Mouse (Mus musculus) neural tube, embryonic 14.5 days (tissue): ENCODE measurements around the gene Fbxo3. TPM values are rescaled to one million over a fixed set of nuclear protein-coding genes. Genes with fewer than 3 reads are reported as not detected.
"Not testable (repeated sequence)": the region's sequence is repeated elsewhere in the genome, so short reads cannot be mapped to it uniquely, and the experiment has no call there.

Experiments used
- ATAC-seq: fragments of 200-750 bp; cut with Nextera tagmentation; 2 replicates; pipeline ENCODE4 v1.8.0; 2017; ENCODE audit warnings: low read depth, mild to moderate bottlenecking, moderate TSS enrichment, moderate library complexity
- H3K27ac ChIP-seq: fragments of 300-500 bp; sonication (generic); 2 replicates; pipeline ENCODE4 v1.5.1; 2014; ENCODE audit warnings: low read depth, mild to moderate bottlenecking, control low read depth, low read length, moderate library complexity, mixed read lengths
- H3K27me3 ChIP-seq: fragments of 300-500 bp; sonication (generic); 2 replicates; pipeline ENCODE4 v1.6.1; 2014; ENCODE audit warnings: low read length; ENCODE audit not compliant: control insufficient read depth, insufficient read depth
- H3K36me3 ChIP-seq: fragments of 300-500 bp; sonication (generic); 2 replicates; pipeline ENCODE4 v1.6.1; 2014; ENCODE audit warnings: low read length, mixed read lengths; ENCODE audit not compliant: control insufficient read depth, insufficient read depth
- H3K4me1 ChIP-seq: fragments of 300-500 bp; sonication (generic); 2 replicates; pipeline ENCODE4 v1.6.1; 2014; ENCODE audit warnings: low read length; ENCODE audit not compliant: control insufficient read depth, insufficient read depth
- H3K4me2 ChIP-seq: fragments of 300-500 bp; sonication (generic); 2 replicates; pipeline ENCODE4 v1.6.1; 2014; ENCODE audit warnings: mild to moderate bottlenecking, low read depth, low read length, control low read depth
- H3K4me3 ChIP-seq: fragments of 300-500 bp; sonication (generic); 2 replicates; pipeline ENCODE4 v1.5.1; 2014; ENCODE audit warnings: low read depth, low read length, control low read depth, mixed read lengths
- H3K9ac ChIP-seq: fragments of 300-500 bp; sonication (generic); replicated peaks from 2 replicates; pipeline ENCODE4 v1.6.1; 2014; ENCODE audit warnings: low read depth, mild to moderate bottlenecking, control low read depth, low read length, mixed read lengths
- H3K9me3 ChIP-seq: fragments of 300-500 bp; sonication (generic); 2 replicates; pipeline ENCODE4 v1.6.1; 2016; ENCODE audit warnings: low read length; ENCODE audit not compliant: control insufficient read depth
- WGBS: fragments of 180-500 bp; shearing (Covaris S2); extraction: QIAGEN DNeasy Blood & Tissue Kit; methylation state at CpG from one replicate; pipeline ENCODE4 v1.1.7; 2014; 5-methylcytosine and 5-hydroxymethylcytosine counted together
- polyA plus RNA-seq: library from polyadenylated mRNA; unstranded; fragments of >200 nt; fragmentation: Nextera tagmentation; extraction: Ambion mirVana; gene quantifications from 2 replicates; pipeline ENCODE4 v1.2.1, GENCODE M21; 2014

The Fbxo3 gene
- polyA plus RNA-seq, 1 experiment from 2014 or later = 82.5 TPM

- Histone ChIP-seq H3K4me1 (no peaks in the 10 kb centered on the region), H3K9me3 (no peaks in the 10 kb centered on the region), H3K9ac (no peak overlapping the region), H3K4me2 (no peak overlapping the region), H3K27me3 (no peaks in the 10 kb centered on the region), H3K4me3 (no peak overlapping the region), H3K36me3 (peaks cover 13% of the 10 kb centered on the region; the same call in 1 of the 2 replicates), H3K27ac (no peak overlapping the region)
- 82% methylated on average over 1 of the region's 1 CpGs for WGBS
- no peak for ATAC-seq
Observed at GRCm38 (mm10) chr2:104044479-104045080, 17.1 kb downstream of the Fbxo3 start.

GRCm38 (mm10) chr2:104058381-104058780 is 30.9 kb downstream of the Fbxo3 start:
- no peaks in the 10 kb centered on the region for H3K4me1 ChIP-seq
- no peak overlapping the region for H3K4me3 ChIP-seq
- H3K27me3 ChIP-seq = no peaks in the 10 kb centered on the region
- H3K36me3 ChIP-seq = peaks cover 29% of the 10 kb centered on the region; the same call in 1 of the 2 replicates
- H3K27ac ChIP-seq = no peak overlapping the region
- no peaks in the 10 kb centered on the region for H3K9me3 ChIP-seq
- no peak overlapping the region for H3K4me2 ChIP-seq
- 90% methylated on average over 1 of the region's 1 CpGs for WGBS
- H3K9ac ChIP-seq = no peak overlapping the region
- no peak for ATAC-seq

- no peaks in the 10 kb centered on the region for H3K27me3 ChIP-seq
- no peak overlapping the region for H3K4me2 ChIP-seq
- ATAC-seq = no peak
- no peaks in the 10 kb centered on the region for H3K9me3 ChIP-seq
- no peak overlapping the region for H3K9ac ChIP-seq
- no peaks in the 10 kb centered on the region for H3K4me1 ChIP-seq
- no peak overlapping the region for H3K4me3 ChIP-seq
- H3K27ac ChIP-seq = no peak overlapping the region
- H3K36me3 ChIP-seq = peaks cover 24% of the 10 kb centered on the region; the same call in 1 of the 2 replicates
- WGBS = 91% methylated on average over 4 of the region's 4 CpGs
Observed at GRCm38 (mm10) chr2:104058954-104059353, 31.4 kb downstream of the Fbxo3 start.

- Histone ChIP-seq H3K27ac (no peak overlapping the region), H3K9ac (no peak overlapping the region), H3K9me3 (no peaks in the 10 kb centered on the region), H3K27me3 (no peaks in the 10 kb centered on the region), H3K4me3 (no peak overlapping the region), H3K36me3 (peaks cover 20% of the 10 kb centered on the region; the same call in 1 of the 2 replicates), H3K4me1 (no peaks in the 10 kb centered on the region), H3K4me2 (no peak overlapping the region)
- ATAC-seq = no peak
- 83% methylated on average over 10 of the region's 10 CpGs for WGBS
Observed at GRCm38 (mm10) chr2:104059786-104060185, 32.3 kb downstream of the Fbxo3 start.

GRCm38 (mm10) chr2:104060996-104061395 is 33.5 kb downstream of the Fbxo3 start:
- ATAC-seq = no peak
- no peaks in the 10 kb centered on the region for H3K4me1 ChIP-seq
- WGBS = 97% methylated on average over 6 of the region's 6 CpGs

GRCm38 (mm10) chr2:104062665-104063064 is 35.1 kb downstream of the Fbxo3 start:
- no peaks in the 10 kb centered on the region for H3K9me3 ChIP-seq
- H3K4me3 ChIP-seq = no peak overlapping the region
- H3K9ac ChIP-seq = no peak overlapping the region
- H3K4me2 ChIP-seq = no peak overlapping the region
- H3K27ac ChIP-seq = no peak overlapping the region
- ATAC-seq = no peak
- H3K36me3 ChIP-seq = peaks cover 13% of the 10 kb centered on the region; the same call in 1 of the 2 replicates
- H3K27me3 ChIP-seq = no peaks in the 10 kb centered on the region
- H3K4me1 ChIP-seq = no peaks in the 10 kb centered on the region

More at GRCm38 (mm10) chr2:104060996-104061395, 33.5 kb downstream of the Fbxo3 start:
- H3K9ac ChIP-seq = no peak overlapping the region
- H3K9me3 ChIP-seq = no peaks in the 10 kb centered on the region
- H3K4me2 ChIP-seq = no peak overlapping the region
- H3K27ac ChIP-seq = no peak overlapping the region
- H3K27me3 ChIP-seq = no peaks in the 10 kb centered on the region
- no peak overlapping the region for H3K4me3 ChIP-seq
- H3K36me3 ChIP-seq = peaks cover 13% of the 10 kb centered on the region; the same call in 1 of the 2 replicates

- Histone ChIP-seq H3K4me2 (no peak overlapping the region), H3K4me3 (no peak overlapping the region), H3K9me3 (no peaks in the 10 kb centered on the region), H3K4me1 (no peaks in the 10 kb centered on the region), H3K27ac (no peak overlapping the region), H3K36me3 (peaks cover 13% of the 10 kb centered on the region; the same call in 1 of the 2 replicates), H3K9ac (no peak overlapping the region), H3K27me3 (no peaks in the 10 kb centered on the region)
- no peak for ATAC-seq
- WGBS = 82% methylated on average over 2 of the region's 2 CpGs
Observed at GRCm38 (mm10) chr2:104064152-104064551, 36.6 kb downstream of the Fbxo3 start.

- H3K4me1 ChIP-seq, H3K4me2 ChIP-seq, H3K36me3 ChIP-seq, H3K9me3 ChIP-seq, H3K4me3 ChIP-seq, ATAC-seq, H3K27ac ChIP-seq, H3K9ac ChIP-seq, H3K27me3 ChIP-seq: not testable (repeated sequence)
- 94% methylated on average over 5 of the region's 6 CpGs for WGBS
Observed at GRCm38 (mm10) chr2:104065526-104065925, 38.0 kb downstream of the Fbxo3 start, which contains the start of gene Gm10912. Gene Gm10912, plus strand, starts transcription at chr2:104065826.

- H3K36me3 ChIP-seq, H3K9me3 ChIP-seq, H3K27ac ChIP-seq, H3K27me3 ChIP-seq, H3K4me3 ChIP-seq, H3K4me1 ChIP-seq, H3K4me2 ChIP-seq, H3K9ac ChIP-seq, ATAC-seq: not testable (repeated sequence)
- WGBS = 78% methylated on average over 7 of the region's 7 CpGs
Observed at GRCm38 (mm10) chr2:104068450-104068849, 40.9 kb downstream of the Fbxo3 start, which contains the start of gene Gm10799. Gene Gm10799, minus strand, starts transcription at chr2:104068550.
